Mouse (Mus musculus): ENCODE measurements around the gene Bcorl1.

Gene Bcorl1

DNA sequence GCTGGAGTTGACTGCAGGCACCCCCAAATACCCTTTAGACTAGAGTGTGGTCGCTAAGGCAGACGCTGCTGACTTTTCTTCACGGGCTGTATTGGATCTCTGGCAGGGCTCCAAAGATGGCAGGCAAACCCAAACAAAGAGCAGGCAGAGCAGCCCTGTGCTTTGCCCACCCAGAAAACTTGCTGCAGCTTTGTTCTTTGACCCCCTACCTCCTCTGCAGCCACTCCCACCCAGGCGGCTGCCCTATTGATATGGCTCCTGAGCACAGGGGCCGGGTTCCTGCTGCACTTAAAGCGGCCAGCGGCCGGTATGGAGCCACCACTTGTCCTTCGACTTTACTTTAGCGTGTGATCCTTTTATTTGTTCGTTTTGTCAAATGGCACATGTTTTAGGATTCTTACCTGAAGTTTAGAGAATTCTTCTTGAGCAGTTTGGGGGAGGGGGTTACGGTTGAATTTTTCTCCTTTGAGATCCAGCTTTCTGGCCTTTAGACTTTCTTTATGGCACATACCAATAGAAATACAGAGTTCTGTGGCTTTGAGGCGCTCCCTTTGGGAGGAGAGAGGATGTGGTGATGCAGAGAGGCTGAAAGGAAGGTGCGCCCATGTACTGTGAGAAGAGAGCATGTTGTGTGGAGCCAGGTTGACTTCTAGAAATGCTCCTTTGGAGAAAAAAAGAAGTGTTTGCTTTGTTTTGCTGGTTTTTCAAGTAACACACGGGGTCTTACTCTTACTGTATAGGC, 24.8 kb downstream of the Bcorl1 start:
- no peaks in the 10 kb centered on the region for H3K9me3 ChIP-seq (ENCODE audit: low read length)
- H3K27me3 ChIP-seq (ENCODE audit: insufficient read depth, low read length): 0 out of 2 replicates have a peak, but pooled peaks cover 7% of the 10 kb centered on the region
- no peak for TF ChIP-seq POU5F1 (IDR thresholded peaks at IDR 0.05; ENCODE audit: borderline replicate concordance, low read length)
- TF ChIP-seq NANOG (IDR thresholded peaks at IDR 0.05; ENCODE audit: borderline replicate concordance, low read length): no peak
- TF ChIP-seq CTCF (conservative IDR thresholded peaks at IDR 0.05; ENCODE audit: low read length): no peak
- H3K36me3 ChIP-seq (ENCODE audit: insufficient read depth, low read length): peaks cover 5% of the 10 kb centered on the region; the same call in 1 of the 2 replicates
- H3K4me1 ChIP-seq (replicated peaks; ENCODE audit: low read depth, low read length): peaks cover 14% of the 10 kb centered on the region; the same call in 1 of the 2 replicates
- no peak overlapping the region for H3K4me3 ChIP-seq (replicated peaks; ENCODE audit: low read length)

DNA sequence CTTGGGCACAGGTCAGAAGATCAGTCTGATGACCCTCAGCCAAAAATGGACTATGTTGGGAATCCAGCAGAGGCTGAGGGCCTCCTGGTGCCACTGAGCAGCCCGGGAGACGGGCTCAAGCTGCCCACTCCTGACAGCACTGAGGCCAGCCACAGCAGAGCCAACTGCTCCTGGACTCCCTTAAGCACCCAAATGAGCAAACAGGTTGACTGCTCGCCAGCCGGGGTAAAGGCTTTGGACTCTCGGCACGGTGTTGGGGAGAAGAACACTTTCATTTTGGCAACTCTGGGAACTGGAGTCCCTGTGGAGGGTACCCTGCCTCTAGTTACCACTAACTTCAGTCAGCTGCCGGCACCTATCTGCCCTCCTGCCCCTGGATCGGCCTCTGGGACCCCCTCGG, 26.7 kb downstream of the Bcorl1 start:
- TF ChIP-seq CTCF (conservative IDR thresholded peaks at IDR 0.05; ENCODE audit: low read length) (no peak), NANOG (IDR thresholded peaks at IDR 0.05; ENCODE audit: borderline replicate concordance, low read length) (no peak), POU5F1 (IDR thresholded peaks at IDR 0.05; ENCODE audit: borderline replicate concordance, low read length) (no peak)
- Histone ChIP-seq H3K27me3 (ENCODE audit: insufficient read depth, low read length) (0 out of 2 replicates have a peak, but pooled peaks cover 7% of the 10 kb centered on the region), H3K9me3 (ENCODE audit: low read length) (no peaks in the 10 kb centered on the region), H3K36me3 (ENCODE audit: insufficient read depth, low read length) (peaks cover 5% of the 10 kb centered on the region; the same call in 1 of the 2 replicates), H3K4me3 (replicated peaks; ENCODE audit: low read length) (no peak overlapping the region), H3K4me1 (replicated peaks; ENCODE audit: low read depth, low read length) (peaks cover 14% of the 10 kb centered on the region; the same call in 1 of the 2 replicates)

DNA sequence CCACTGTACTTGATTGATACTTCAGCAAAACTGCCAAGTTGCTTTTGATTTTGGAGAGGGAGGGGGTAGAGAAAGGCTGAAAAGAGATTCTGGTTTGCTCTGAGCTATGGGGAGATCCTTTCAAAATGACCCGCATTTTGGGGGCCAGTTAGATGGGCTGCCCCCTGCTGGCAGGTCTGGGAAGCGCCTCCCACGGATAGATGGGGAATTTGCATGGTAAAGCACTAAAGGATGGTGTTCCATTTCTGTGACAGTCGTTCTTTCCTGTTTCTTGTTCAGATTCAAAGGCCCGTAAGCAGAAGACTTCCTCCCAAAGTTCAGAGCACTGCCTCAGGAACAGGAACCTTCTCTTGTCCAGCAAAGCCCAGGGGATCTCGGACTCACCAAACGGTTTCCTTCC, 42.5 kb downstream of the Bcorl1 start:
- Histone ChIP-seq H3K4me3 (replicated peaks; ENCODE audit: low read length) (no peak overlapping the region), H3K4me1 (replicated peaks; ENCODE audit: low read depth, low read length) (peaks cover 4% of the 10 kb centered on the region; the same call in 1 of the 2 replicates), H3K27me3 (ENCODE audit: insufficient read depth, low read length) (no peaks in the 10 kb centered on the region), H3K36me3 (ENCODE audit: insufficient read depth, low read length) (no peaks in the 10 kb centered on the region), H3K9me3 (ENCODE audit: low read length) (no peaks in the 10 kb centered on the region)
- TF ChIP-seq CTCF (conservative IDR thresholded peaks at IDR 0.05; ENCODE audit: low read length) (peak; percentile 63), NANOG (IDR thresholded peaks at IDR 0.05; ENCODE audit: borderline replicate concordance, low read length) (no peak)

DNA sequence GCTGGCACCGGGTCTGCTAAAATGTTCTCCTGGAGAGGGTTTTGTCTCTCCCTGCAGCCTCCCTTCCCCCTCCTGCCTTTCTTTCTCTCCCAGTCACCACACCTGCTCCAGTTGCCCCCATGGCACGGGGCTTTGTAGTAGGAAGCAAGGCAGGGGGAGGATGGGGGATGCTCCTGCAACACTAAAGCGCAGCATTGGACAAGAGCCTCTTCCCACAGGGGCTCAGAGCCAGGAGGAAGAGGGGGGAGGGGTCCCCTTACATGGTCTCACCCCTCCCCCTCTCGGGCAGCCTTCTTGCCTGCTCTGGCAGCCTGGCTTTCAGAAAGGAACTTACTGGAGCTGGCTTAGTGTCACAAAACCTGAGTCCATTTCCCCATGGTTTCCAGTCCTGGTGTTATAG, 44.8 kb downstream of the Bcorl1 start:
- no peaks in the 10 kb centered on the region for H3K27me3 ChIP-seq (ENCODE audit: insufficient read depth, low read length)
- H3K4me3 ChIP-seq (replicated peaks; ENCODE audit: low read length): no peak overlapping the region
- H3K4me1 ChIP-seq (replicated peaks; ENCODE audit: low read depth, low read length): peaks cover 4% of the 10 kb centered on the region; the same call in 1 of the 2 replicates
- no peaks in the 10 kb centered on the region; the same call in 1 of the 2 replicates for H3K36me3 ChIP-seq (ENCODE audit: insufficient read depth, low read length)
- TF ChIP-seq NANOG (IDR thresholded peaks at IDR 0.05; ENCODE audit: borderline replicate concordance, low read length): no peak
- no peak for TF ChIP-seq CTCF (conservative IDR thresholded peaks at IDR 0.05; ENCODE audit: low read length)
- no peak for TF ChIP-seq POU5F1 (IDR thresholded peaks at IDR 0.05; ENCODE audit: borderline replicate concordance, low read length)
- H3K9me3 ChIP-seq (ENCODE audit: low read length): no peaks in the 10 kb centered on the region

DNA sequence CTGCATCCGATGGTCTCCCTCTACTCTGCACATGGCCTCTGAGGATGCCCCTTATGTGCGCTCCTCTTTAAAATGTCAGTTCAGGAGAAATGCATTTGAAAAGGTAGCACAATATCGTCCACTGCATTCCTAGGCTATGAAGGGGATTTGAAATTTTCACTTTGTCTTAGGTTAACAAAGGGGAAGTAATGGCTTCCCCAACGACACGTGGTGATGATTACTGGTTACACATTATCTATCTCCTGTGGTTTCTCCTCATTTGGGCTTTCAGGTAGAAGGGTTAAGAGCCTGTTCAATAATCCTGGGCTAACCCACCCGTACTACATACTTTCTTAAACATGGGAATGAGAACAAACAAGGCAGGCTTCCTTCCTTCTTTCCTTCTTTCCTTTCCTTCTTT, 48.2 kb downstream of the Bcorl1 start:
- no peaks in the 10 kb centered on the region for H3K9me3 ChIP-seq (ENCODE audit: low read length)
- TF ChIP-seq NANOG (IDR thresholded peaks at IDR 0.05; ENCODE audit: borderline replicate concordance, low read length): no peak
- TF ChIP-seq CTCF (conservative IDR thresholded peaks at IDR 0.05; ENCODE audit: low read length): no peak
- no peak for TF ChIP-seq POU5F1 (IDR thresholded peaks at IDR 0.05; ENCODE audit: borderline replicate concordance, low read length)

DNA sequence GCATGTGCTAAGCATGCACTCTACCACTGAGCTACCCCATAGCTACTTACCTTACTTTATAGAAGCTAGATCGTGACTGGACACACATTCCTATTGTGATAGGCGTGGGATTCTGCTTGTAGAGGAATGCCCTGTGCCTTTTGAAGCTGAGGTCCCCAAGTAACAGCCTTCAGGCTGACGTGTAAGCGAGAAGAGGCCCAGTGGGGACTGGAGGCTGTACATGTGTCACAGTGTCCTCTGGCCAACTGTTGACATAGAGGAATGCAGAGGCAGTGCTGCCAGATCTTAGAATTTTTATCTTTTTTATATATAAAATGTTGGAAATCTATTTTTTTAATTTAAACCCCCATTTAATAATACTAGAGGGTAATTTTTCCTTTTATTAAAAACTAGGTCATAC, 58.8 kb downstream of the Bcorl1 start:
- H3K27me3 ChIP-seq (ENCODE audit: insufficient read depth, low read length): no peaks in the 10 kb centered on the region

More for the DNA sequence above, 48.2 kb downstream of the Bcorl1 start:
- Histone ChIP-seq H3K4me1 (replicated peaks; ENCODE audit: low read depth, low read length) (peaks cover 4% of the 10 kb centered on the region; the same call in 1 of the 2 replicates), H3K27me3 (ENCODE audit: insufficient read depth, low read length) (no peaks in the 10 kb centered on the region), H3K36me3 (ENCODE audit: insufficient read depth, low read length) (peaks cover 4% of the 10 kb centered on the region; the same call in 1 of the 2 replicates), H3K4me3 (replicated peaks; ENCODE audit: low read length) (no peak overlapping the region)

DNA sequence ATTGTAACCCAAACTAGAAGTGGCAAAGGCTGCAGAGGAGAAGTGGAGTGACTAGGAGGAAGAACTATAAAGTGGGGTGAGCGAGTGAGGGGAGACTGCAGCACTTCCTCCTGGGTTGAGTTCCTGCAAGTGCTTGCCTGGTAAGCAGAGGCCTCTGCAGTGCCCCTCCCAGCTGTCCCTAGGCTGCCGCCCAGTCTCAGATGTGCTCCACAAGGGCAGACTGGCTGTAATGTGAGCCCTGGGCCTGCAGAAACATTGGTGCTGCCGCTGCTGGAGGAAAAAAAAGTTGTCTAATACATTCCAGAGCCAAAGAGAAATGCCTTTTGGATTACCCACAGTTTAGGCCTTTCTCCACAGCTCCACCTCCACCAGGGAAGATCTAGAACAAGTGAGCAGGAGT, 64.0 kb downstream of the Bcorl1 start:
- no peak overlapping the region for H3K4me3 ChIP-seq (replicated peaks; ENCODE audit: low read length)
- TF ChIP-seq POU5F1 (IDR thresholded peaks at IDR 0.05; ENCODE audit: borderline replicate concordance, low read length) (no peak), NANOG (IDR thresholded peaks at IDR 0.05; ENCODE audit: borderline replicate concordance, low read length) (no peak), CTCF (conservative IDR thresholded peaks at IDR 0.05; ENCODE audit: low read length) (no peak)
- no peaks in the 10 kb centered on the region for H3K9me3 ChIP-seq (ENCODE audit: low read length)
- H3K4me1 ChIP-seq (replicated peaks; ENCODE audit: low read depth, low read length): 0 out of 2 replicates have a peak, but pooled peaks cover 12% of the 10 kb centered on the region
- no peaks in the 10 kb centered on the region for H3K27me3 ChIP-seq (ENCODE audit: insufficient read depth, low read length)
- peaks cover 16% of the 10 kb centered on the region; the same call in 1 of the 2 replicates for H3K36me3 ChIP-seq (ENCODE audit: insufficient read depth, low read length)

More for the DNA sequence above, 58.8 kb downstream of the Bcorl1 start:
- Histone ChIP-seq H3K36me3 (ENCODE audit: insufficient read depth, low read length) (peaks cover 16% of the 10 kb centered on the region; the same call in 1 of the 2 replicates), H3K4me1 (replicated peaks; ENCODE audit: low read depth, low read length) (no peaks in the 10 kb centered on the region), H3K9me3 (ENCODE audit: low read length) (no peaks in the 10 kb centered on the region), H3K4me3 (replicated peaks; ENCODE audit: low read length) (no peak overlapping the region)
- TF ChIP-seq NANOG (IDR thresholded peaks at IDR 0.05; ENCODE audit: borderline replicate concordance, low read length): no peak
- no peak for TF ChIP-seq POU5F1 (IDR thresholded peaks at IDR 0.05; ENCODE audit: borderline replicate concordance, low read length)

DNA sequence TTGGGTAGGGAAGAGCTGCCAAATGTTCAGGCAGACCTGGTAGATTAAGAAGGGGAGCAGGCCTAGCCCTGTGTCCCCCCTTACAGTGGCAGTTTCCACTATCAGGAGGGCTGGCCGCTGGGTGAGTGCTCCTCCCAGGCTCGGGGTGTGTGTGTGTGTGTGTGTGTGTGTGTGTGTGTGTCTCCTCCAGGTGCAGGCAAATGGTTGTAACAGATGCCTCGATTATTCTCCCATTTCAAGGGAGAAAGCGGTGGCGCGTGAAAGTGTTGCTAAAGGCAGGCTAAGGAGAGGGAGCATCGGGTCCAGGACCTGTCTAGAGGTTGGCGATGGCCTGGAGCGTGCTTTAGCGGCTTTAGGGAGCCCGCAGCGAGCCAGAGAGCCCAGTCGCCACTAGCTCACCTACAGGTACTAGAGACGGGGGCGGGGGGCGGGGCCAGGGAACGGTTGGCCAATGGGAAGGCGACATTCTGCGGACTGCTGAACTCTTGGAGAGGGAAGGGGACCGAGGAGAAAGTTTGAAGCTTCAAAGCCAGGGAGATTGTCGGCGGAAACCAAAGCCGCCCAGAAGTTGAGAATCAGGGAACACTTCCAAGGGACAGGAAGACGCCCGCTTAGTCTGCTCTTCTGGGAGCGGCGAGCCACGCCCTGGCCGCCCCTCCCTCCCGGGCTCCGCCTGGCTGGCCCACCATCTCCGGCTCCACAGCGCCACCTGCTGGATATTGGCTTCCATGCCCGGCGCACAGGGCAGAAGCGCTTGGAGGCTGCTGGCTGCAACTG, 68.6 kb downstream of the Bcorl1 start:
- Histone ChIP-seq H3K9me3 (ENCODE audit: low read length) (no peaks in the 10 kb centered on the region), H3K27me3 (ENCODE audit: insufficient read depth, low read length) (no peaks in the 10 kb centered on the region; the same call in 1 of the 2 replicates), H3K36me3 (ENCODE audit: insufficient read depth, low read length) (no peaks in the 10 kb centered on the region), H3K4me3 (replicated peaks; ENCODE audit: low read length) (peak overlapping the region; percentile 81), H3K4me1 (replicated peaks; ENCODE audit: low read depth, low read length) (peaks cover 17% of the 10 kb centered on the region)
- TF ChIP-seq NANOG (IDR thresholded peaks at IDR 0.05; ENCODE audit: borderline replicate concordance, low read length) (no peak), POU5F1 (IDR thresholded peaks at IDR 0.05; ENCODE audit: borderline replicate concordance, low read length) (no peak), CTCF (conservative IDR thresholded peaks at IDR 0.05; ENCODE audit: low read length) (no peak)
